Comparison of ENCODE assay signal across 13 mouse cellular contexts in the genomic region with DNA sequence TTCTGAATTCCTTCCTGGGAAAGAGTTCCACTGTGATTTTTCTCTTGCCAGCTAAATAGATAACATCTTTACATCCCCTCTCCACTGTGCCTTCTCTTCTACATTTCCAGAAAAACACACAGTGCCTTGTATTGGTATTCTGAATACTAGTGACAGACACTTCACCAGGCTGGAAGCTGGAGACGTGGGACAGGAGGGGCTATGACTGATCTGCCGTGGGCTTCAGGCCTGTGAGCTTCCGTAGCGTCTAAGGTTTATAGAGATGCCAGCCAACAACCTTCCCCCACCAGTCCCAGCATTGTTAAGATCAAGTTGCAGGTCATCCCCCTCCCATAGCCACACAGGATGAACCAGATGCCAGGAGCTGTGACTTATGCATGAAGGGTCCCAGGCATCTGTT.
DNase-seq lines count a peak whose midpoint lies in the region; ATAC-seq and TF ChIP-seq lines count a peak whose summit lies in the region.
"Had no signal": no experiment of that assay in that cellular context is flagged by ENCODE, and none has a peak within 500 bp of the region (broad histone marks: within the 10 kb centered on the region; RNA-seq: fewer than 3 reads in every experiment).

No protein-coding gene starts in this region.

- H3K4me2 ChIP-seq in kidney, postnatal 0 days (ENCODE audit: low read length), result no peak overlapping the region
- H3K4me2 ChIP-seq in forebrain, embryonic 11.5 days (ENCODE audit: low read depth, low read length, severe bottlenecking), result no peak overlapping the region
- no peak overlapping the region for H3K4me2 ChIP-seq in hindbrain, embryonic 15.5 days
- H3K4me2 ChIP-seq in neural tube, embryonic 13.5 days, result no peak overlapping the region
- H3K4me2 ChIP-seq in liver, embryonic 12.5 days, result no peak overlapping the region
- H3K4me2 ChIP-seq: heart, embryonic 13.5 days; liver, embryonic 11.5 days had no signal

- H3K9me3 ChIP-seq in kidney, postnatal 0 days (replicated peaks; ENCODE audit: low read length), result no peaks in the 10 kb centered on the region
- no peaks in the 10 kb centered on the region for H3K9me3 ChIP-seq in forebrain, embryonic 11.5 days (ENCODE audit: control insufficient read depth, low read length)
- H3K9me3 ChIP-seq in hindbrain, embryonic 15.5 days, result no peaks in the 10 kb centered on the region
- H3K9me3 ChIP-seq in neural tube, embryonic 13.5 days, result no peaks in the 10 kb centered on the region
- H3K9me3 ChIP-seq in liver, embryonic 12.5 days (replicated peaks), result no peaks in the 10 kb centered on the region
- H3K9me3 ChIP-seq: heart, embryonic 13.5 days had no signal

- WGBS in kidney, postnatal 0 days, result 31% methylated on average over 4 of the region's 4 CpGs
- 33% methylated on average over 4 of the region's 4 CpGs for WGBS in forebrain, embryonic 11.5 days
- WGBS in hindbrain, embryonic 15.5 days, result 16% methylated on average over 4 of the region's 4 CpGs
- WGBS in neural tube, embryonic 13.5 days, result 44% methylated on average over 4 of the region's 4 CpGs
- WGBS in liver, embryonic 12.5 days (ENCODE audit: insufficient replicate concordance), result 62% methylated on average over 4 of the region's 4 CpGs

- no peak for TF ChIP-seq CTCF in kidney, postnatal 0 days (IDR thresholded peaks at IDR 0.05; ENCODE audit: low read depth)

- no peaks in the 10 kb centered on the region for H3K36me3 ChIP-seq in kidney, postnatal 0 days (ENCODE audit: insufficient read depth, low read length)
- H3K36me3 ChIP-seq in forebrain, embryonic 11.5 days (ENCODE audit: control insufficient read depth, insufficient read depth, low read length), result no peaks in the 10 kb centered on the region
- no peaks in the 10 kb centered on the region for H3K36me3 ChIP-seq in hindbrain, embryonic 15.5 days
- no peaks in the 10 kb centered on the region for H3K36me3 ChIP-seq in neural tube, embryonic 13.5 days
- H3K36me3 ChIP-seq in liver, embryonic 12.5 days, result no peaks in the 10 kb centered on the region
- H3K36me3 ChIP-seq: heart, embryonic 13.5 days had no signal

- H3K4me3 ChIP-seq in kidney, postnatal 0 days (replicated peaks; ENCODE audit: low read depth, low read length), result no peak overlapping the region
- H3K4me3 ChIP-seq in forebrain, embryonic 11.5 days (ENCODE audit: low read depth, low read length), result no peak overlapping the region
- H3K4me3 ChIP-seq in hindbrain, embryonic 15.5 days, result no peak overlapping the region
- H3K4me3 ChIP-seq in neural tube, embryonic 13.5 days, result no peak overlapping the region
- no peak overlapping the region for H3K4me3 ChIP-seq in liver, embryonic 12.5 days
- H3K4me3 ChIP-seq: heart, embryonic 13.5 days had no signal

- no peaks in the 10 kb centered on the region for H3K27me3 ChIP-seq in kidney, postnatal 0 days (ENCODE audit: insufficient read depth, low read length)
- H3K27me3 ChIP-seq in forebrain, embryonic 11.5 days (ENCODE audit: control insufficient read depth, insufficient read depth, low read length), result no peaks in the 10 kb centered on the region; the same call in 1 of the 2 replicates
- H3K27me3 ChIP-seq in hindbrain, embryonic 15.5 days, result no peaks in the 10 kb centered on the region
- no peaks in the 10 kb centered on the region for H3K27me3 ChIP-seq in neural tube, embryonic 13.5 days
- H3K27me3 ChIP-seq in liver, embryonic 12.5 days (replicated peaks), result no peaks in the 10 kb centered on the region
- H3K27me3 ChIP-seq: heart, embryonic 13.5 days had no signal

- no peak overlapping the region for H3K9ac ChIP-seq in kidney, postnatal 0 days (ENCODE audit: low read depth, low read length)
- H3K9ac ChIP-seq in forebrain, embryonic 11.5 days (ENCODE audit: low read length), result no peak overlapping the region
- H3K9ac ChIP-seq in hindbrain, embryonic 15.5 days, result no peak overlapping the region
- H3K9ac ChIP-seq in neural tube, embryonic 13.5 days, result no peak overlapping the region
- H3K9ac ChIP-seq in liver, embryonic 12.5 days, result no peak overlapping the region
- H3K9ac ChIP-seq: heart, embryonic 13.5 days had no signal

- no peak for ATAC-seq in kidney, postnatal 0 days (replicated peaks; ENCODE audit: low FRiP score, low read depth)
- ATAC-seq in forebrain, embryonic 11.5 days (replicated peaks; ENCODE audit: low FRiP score), result peak; percentile 55; the same call in 1 of the 2 replicates
- peak; percentile 35; the same call in 1 of the 2 replicates for ATAC-seq in hindbrain, embryonic 15.5 days (ENCODE audit: low FRiP score, low read depth)
- no peak; the same call in 1 of the 2 replicates for ATAC-seq in neural tube, embryonic 13.5 days (ENCODE audit: low read depth)
- ATAC-seq in liver, embryonic 12.5 days, result no peak
- ATAC-seq: intestine, embryonic 16.5 days had no signal

- H3K27ac ChIP-seq in kidney, postnatal 0 days, result peak overlapping the region; percentile 10; the same call in 1 of the 2 replicates
- H3K27ac ChIP-seq in forebrain, embryonic 11.5 days (ENCODE audit: low read depth, low read length), result no peak overlapping the region
- H3K27ac ChIP-seq in hindbrain, embryonic 15.5 days (replicated peaks), result peak overlapping the region; percentile 64
- H3K27ac ChIP-seq in neural tube, embryonic 13.5 days (replicated peaks), result 0 out of 2 replicates have a peak overlapping the region, but pooled peaks have one; percentile 33
- no peak overlapping the region for H3K27ac ChIP-seq in liver, embryonic 12.5 days
- H3K27ac ChIP-seq: heart, embryonic 13.5 days had no signal

- H3K4me1 ChIP-seq in kidney, postnatal 0 days (replicated peaks; ENCODE audit: insufficient read depth, low read length), result 0 out of 2 replicates have a peak, but pooled peaks cover 5% of the 10 kb centered on the region
- H3K4me1 ChIP-seq in forebrain, embryonic 11.5 days (replicated peaks; ENCODE audit: control insufficient read depth, insufficient read depth, low read length), result peaks cover 5% of the 10 kb centered on the region; the same call in 1 of the 2 replicates
- H3K4me1 ChIP-seq in hindbrain, embryonic 15.5 days (replicated peaks), result peaks cover 12% of the 10 kb centered on the region
- peaks cover 10% of the 10 kb centered on the region for H3K4me1 ChIP-seq in neural tube, embryonic 13.5 days (replicated peaks)
- H3K4me1 ChIP-seq in liver, embryonic 12.5 days, result no peaks in the 10 kb centered on the region

- peak; percentile 58 for DNase-seq in kidney, postnatal 0 days (ENCODE audit: low spot score)
- no peak for DNase-seq in kidney, postnatal 14 days
- DNase-seq in forebrain, embryonic 11.5 days (ENCODE audit: low spot score), result no peak
- DNase-seq in ovary, postnatal 36 days (ENCODE audit: low spot score), result no peak
- DNase-seq in gastrocnemius, postnatal 10 days, result no peak
- DNase-seq: lung, postnatal 36 days; spleen, adult 18-20 months had no signal

Comparison
In these comparisons a context has a peak if more than half of its experiments do, and no peak if none do; other contexts are left out.
1. ATAC-seq: peak in forebrain, embryonic 11.5 days (single experiment) and hindbrain, embryonic 15.5 days (single experiment); none in kidney, postnatal 0 days (single experiment), neural tube, embryonic 13.5 days (single experiment) and liver, embryonic 12.5 days (single experiment).
2. H3K27ac ChIP-seq: peak in kidney, postnatal 0 days (single experiment), hindbrain, embryonic 15.5 days (single experiment) and neural tube, embryonic 13.5 days (single experiment); none in forebrain, embryonic 11.5 days (single experiment) and liver, embryonic 12.5 days (single experiment).